Mouse (Mus musculus) testis, adult 2 months (tissue): ENCODE data around the gene Pdx1.

ENCODE experiments used
- CTCF ChIP-seq: fragments of 200-500 bp; IDR thresholded peaks from 2 replicates; pipeline ENCODE4 v1.5.1; 2012; ENCODE audit warnings: low read depth, mild to moderate bottlenecking, inconsistent platforms, low read length, moderate library complexity; ENCODE audit not compliant: control insufficient read depth, insufficient read depth, insufficient replicate concordance
- POLR2A ChIP-seq: fragments of 200-500 bp; IDR thresholded peaks from 2 replicates; pipeline ENCODE4 v1.6.1; 2012; ENCODE audit warnings: low read depth, mild to moderate bottlenecking, inconsistent platforms, low read length, moderate library complexity; ENCODE audit not compliant: control insufficient read depth

- TF ChIP-seq POLR2A (no peak), CTCF (no peak)
Observed at GRCm38 (mm10) chr5:147315432-147316075, 45.8 kb downstream of the Pdx1 start.
